Mouse (Mus musculus): ENCODE data around the gene Kng2. TPM values are rescaled to one million over a fixed set of nuclear protein-coding genes. Genes with fewer than 3 reads are reported as not detected.
"Not testable (repeated sequence)": the region's sequence is repeated elsewhere in the genome, so short reads cannot be mapped to it uniquely, and the experiment has no call there.

Kng2 gene
- polyA plus RNA-seq, 1 experiment from 2014 or later = not detected

DNA sequence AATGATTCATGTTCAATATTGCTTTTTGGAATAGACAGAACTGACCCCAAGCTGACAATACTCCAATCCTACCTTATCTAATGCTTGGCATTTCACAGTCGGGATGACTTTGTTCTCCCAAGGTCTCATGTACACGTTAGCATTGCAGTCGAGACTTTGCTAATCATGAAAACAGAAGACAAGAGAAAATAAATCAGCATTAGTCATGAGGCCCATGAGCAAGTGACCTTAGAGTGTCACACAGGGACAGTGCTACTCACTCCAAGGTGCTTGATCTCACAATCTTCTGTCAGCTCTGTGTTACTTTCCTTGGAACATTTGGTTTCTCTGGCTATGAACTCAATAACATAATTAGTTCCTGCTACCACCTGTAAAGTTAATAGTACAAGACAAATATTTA is 32.3 kb downstream of the Kng2 start:
- not testable (repeated sequence) for H3K4me1 ChIP-seq (ENCODE audit: control insufficient read depth, insufficient read depth, low read length); H3K9ac ChIP-seq (ENCODE audit: low read length); H3K9me3 ChIP-seq (ENCODE audit: control insufficient read depth, low read length); H3K27me3 ChIP-seq (ENCODE audit: control insufficient read depth, insufficient read depth, low read length); H3K36me3 ChIP-seq (ENCODE audit: control insufficient read depth, insufficient read depth, low read length); H3K4me2 ChIP-seq (ENCODE audit: low read depth, severe bottlenecking); DNase-seq (ENCODE audit: low spot score); H3K27ac ChIP-seq (replicated peaks; ENCODE audit: low read depth, low read length); ATAC-seq (ENCODE audit: insufficient number of reproducible peaks, low FRiP score, low TSS enrichment, low read depth); H3K4me3 ChIP-seq (ENCODE audit: low read depth, low read length)
- WGBS = 86% methylated on average over 3 of the region's 3 CpGs

DNA sequence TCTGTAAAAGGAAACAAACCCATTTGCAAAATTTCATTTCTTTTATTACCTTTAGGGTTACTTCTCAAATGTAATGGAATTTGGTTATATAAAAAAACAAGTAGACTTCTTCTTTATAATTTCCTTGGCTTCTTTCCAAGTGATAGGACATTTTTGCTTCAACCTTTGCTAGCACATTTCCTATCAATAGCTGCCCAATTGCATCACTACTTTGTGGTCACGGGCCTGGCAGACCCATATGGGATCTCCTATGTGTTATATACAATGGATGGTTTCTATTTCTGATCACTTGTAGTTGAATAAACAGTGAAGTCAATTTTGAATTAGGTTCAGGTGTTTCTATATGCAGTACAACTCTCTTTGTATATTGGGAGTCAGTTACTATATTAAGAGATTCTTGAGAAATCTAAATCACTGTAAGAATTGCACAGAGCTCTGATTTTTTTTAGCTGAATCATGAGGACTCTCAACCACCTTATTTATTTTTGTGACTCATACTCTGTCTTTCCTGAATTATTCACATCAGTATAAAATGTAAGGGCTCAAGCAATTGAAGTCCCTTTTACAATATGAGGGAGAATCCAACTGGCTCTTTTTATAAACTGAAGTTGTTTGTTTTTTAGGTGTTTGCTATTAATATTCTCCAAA is 61.8 kb downstream of the Kng2 start:
- Histone ChIP-seq H3K4me3 (ENCODE audit: low read depth, low read length) (no peak overlapping the region), H3K4me2 (ENCODE audit: low read depth, severe bottlenecking) (no peak overlapping the region), H3K9me3 (ENCODE audit: control insufficient read depth, low read length) (no peaks in the 10 kb centered on the region), H3K27me3 (ENCODE audit: control insufficient read depth, insufficient read depth, low read length) (no peaks in the 10 kb centered on the region), H3K9ac (ENCODE audit: low read length) (no peak overlapping the region), H3K27ac (replicated peaks; ENCODE audit: low read depth, low read length) (no peak overlapping the region), H3K36me3 (ENCODE audit: control insufficient read depth, insufficient read depth, low read length) (no peaks in the 10 kb centered on the region), H3K4me1 (ENCODE audit: control insufficient read depth, insufficient read depth, low read length) (no peaks in the 10 kb centered on the region)
- DNase-seq (ENCODE audit: low spot score) = no peak
- no peak for ATAC-seq (ENCODE audit: insufficient number of reproducible peaks, low FRiP score, low TSS enrichment, low read depth)
- WGBS = 76% methylated on average over 1 of the region's 1 CpGs

DNA sequence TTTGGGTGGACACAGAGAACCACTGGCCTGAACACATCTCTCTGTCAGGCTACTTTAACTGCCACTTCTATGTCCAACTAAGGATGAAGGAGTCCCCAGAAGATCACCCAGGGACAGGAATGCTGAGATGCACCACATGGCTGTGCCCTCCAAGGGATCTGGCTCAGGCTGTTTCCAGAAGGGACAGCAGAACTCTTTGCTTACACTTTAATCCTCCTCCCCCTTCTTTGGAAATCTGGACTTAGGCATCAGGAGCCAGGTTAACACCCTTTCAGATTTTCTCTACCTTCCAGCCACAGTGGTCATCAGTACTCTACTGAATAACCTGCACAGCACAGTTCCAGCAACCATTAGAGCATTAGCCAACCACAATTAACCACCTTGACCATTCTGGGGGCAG is 66.0 kb downstream of the Kng2 start:
- Histone ChIP-seq H3K4me2 (ENCODE audit: low read depth, severe bottlenecking) (no peak overlapping the region), H3K27me3 (ENCODE audit: control insufficient read depth, insufficient read depth, low read length) (no peaks in the 10 kb centered on the region), H3K4me3 (ENCODE audit: low read depth, low read length) (no peak overlapping the region), H3K27ac (replicated peaks; ENCODE audit: low read depth, low read length) (no peak overlapping the region), H3K9ac (ENCODE audit: low read length) (no peak overlapping the region), H3K36me3 (ENCODE audit: control insufficient read depth, insufficient read depth, low read length) (no peaks in the 10 kb centered on the region), H3K9me3 (ENCODE audit: control insufficient read depth, low read length) (no peaks in the 10 kb centered on the region), H3K4me1 (ENCODE audit: control insufficient read depth, insufficient read depth, low read length) (no peaks in the 10 kb centered on the region)
- DNase-seq (ENCODE audit: low spot score) (no peak), ATAC-seq (ENCODE audit: insufficient number of reproducible peaks, low FRiP score, low TSS enrichment, low read depth) (no peak)

DNA sequence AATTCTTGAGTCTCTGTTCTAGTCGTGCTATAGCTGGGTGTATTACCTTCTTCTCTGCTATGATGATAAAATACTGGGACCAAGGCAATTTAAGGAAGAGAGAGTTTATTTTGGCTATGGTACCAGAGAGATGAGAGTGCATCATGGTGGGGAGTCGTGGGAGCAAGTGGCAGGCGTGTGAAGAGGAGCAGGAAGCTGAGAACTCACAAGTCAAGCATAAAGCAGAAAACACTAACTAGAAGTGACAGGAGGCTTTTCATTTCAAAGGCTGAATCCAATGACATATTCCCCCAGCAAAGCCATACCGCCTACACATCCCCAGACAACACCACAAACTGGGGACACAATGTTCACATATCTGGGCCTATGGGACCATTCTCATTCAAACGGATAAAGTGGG is 67.0 kb downstream of the Kng2 start:
- DNase-seq (ENCODE audit: low spot score) (no peak), ATAC-seq (ENCODE audit: insufficient number of reproducible peaks, low FRiP score, low TSS enrichment, low read depth) (no peak)
- no peak overlapping the region for H3K27ac ChIP-seq (replicated peaks; ENCODE audit: low read depth, low read length)
- H3K9ac ChIP-seq (ENCODE audit: low read length) = no peak overlapping the region
- no peaks in the 10 kb centered on the region for H3K27me3 ChIP-seq (ENCODE audit: control insufficient read depth, insufficient read depth, low read length)
- H3K4me3 ChIP-seq (ENCODE audit: low read depth, low read length) = no peak overlapping the region
- H3K4me1 ChIP-seq (ENCODE audit: control insufficient read depth, insufficient read depth, low read length) = no peaks in the 10 kb centered on the region
- 86% methylated on average over 5 of the region's 5 CpGs for whole genome bisulfite sequencing
- no peaks in the 10 kb centered on the region for H3K9me3 ChIP-seq (ENCODE audit: control insufficient read depth, low read length)
- no peaks in the 10 kb centered on the region for H3K36me3 ChIP-seq (ENCODE audit: control insufficient read depth, insufficient read depth, low read length)
- no peak overlapping the region for H3K4me2 ChIP-seq (ENCODE audit: low read depth, severe bottlenecking)

DNA sequence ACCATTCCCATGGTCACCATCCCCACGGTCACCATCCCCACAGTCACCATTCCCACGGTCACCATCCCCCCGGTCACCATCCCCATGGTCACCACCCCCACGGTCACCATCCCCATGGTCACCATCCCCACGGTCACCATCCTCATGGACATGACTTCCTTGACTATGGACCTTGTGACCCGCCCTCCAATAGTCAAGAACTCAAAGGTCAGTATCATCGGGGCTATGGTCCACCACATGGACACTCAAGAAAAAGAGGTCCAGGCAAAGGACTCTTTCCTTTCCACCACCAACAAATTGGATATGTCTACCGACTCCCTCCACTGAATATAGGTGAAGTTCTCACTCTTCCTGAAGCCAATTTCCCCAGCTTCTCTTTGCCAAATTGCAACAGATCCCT is 68.2 kb downstream of the Kng2 start:
- H3K4me1 ChIP-seq (ENCODE audit: control insufficient read depth, insufficient read depth, low read length) = no peaks in the 10 kb centered on the region
- no peak overlapping the region for H3K9ac ChIP-seq (ENCODE audit: low read length)
- 91% methylated on average over 8 of the region's 8 CpGs for WGBS
- H3K4me3 ChIP-seq (ENCODE audit: low read depth, low read length) = no peak overlapping the region
- DNase-seq (ENCODE audit: low spot score) = no peak
- H3K27me3 ChIP-seq (ENCODE audit: control insufficient read depth, insufficient read depth, low read length) = no peaks in the 10 kb centered on the region
- no peak overlapping the region for H3K27ac ChIP-seq (replicated peaks; ENCODE audit: low read depth, low read length)
- ATAC-seq (ENCODE audit: insufficient number of reproducible peaks, low FRiP score, low TSS enrichment, low read depth) = no peak
- H3K4me2 ChIP-seq (ENCODE audit: low read depth, severe bottlenecking) = no peak overlapping the region
- H3K9me3 ChIP-seq (ENCODE audit: control insufficient read depth, low read length) = no peaks in the 10 kb centered on the region
- no peaks in the 10 kb centered on the region for H3K36me3 ChIP-seq (ENCODE audit: control insufficient read depth, insufficient read depth, low read length)

DNA sequence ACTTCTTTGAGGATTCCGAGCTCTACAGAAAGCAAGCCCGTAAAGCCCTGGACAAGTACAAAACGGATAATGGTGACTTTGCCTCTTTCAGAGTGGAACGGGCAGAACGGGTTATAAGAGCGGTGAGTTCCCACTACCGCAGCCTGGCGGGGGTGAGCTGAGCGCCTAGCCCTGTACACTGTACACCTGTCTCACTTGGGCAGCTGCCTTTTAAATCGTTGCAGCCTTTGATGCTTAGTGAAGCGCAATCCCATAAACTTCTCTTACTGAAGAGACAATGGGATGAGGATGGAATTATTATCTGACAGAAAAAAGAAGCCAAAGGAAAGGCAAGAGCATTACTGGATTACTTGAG is 73.2 kb downstream of the Kng2 start:
- Histone ChIP-seq H3K4me2 (ENCODE audit: low read depth, severe bottlenecking) (no peak overlapping the region), H3K4me1 (ENCODE audit: control insufficient read depth, insufficient read depth, low read length) (no peaks in the 10 kb centered on the region), H3K4me3 (ENCODE audit: low read depth, low read length) (no peak overlapping the region), H3K36me3 (ENCODE audit: control insufficient read depth, insufficient read depth, low read length) (no peaks in the 10 kb centered on the region), H3K27ac (replicated peaks; ENCODE audit: low read depth, low read length) (no peak overlapping the region), H3K9me3 (ENCODE audit: control insufficient read depth, low read length) (no peaks in the 10 kb centered on the region), H3K9ac (ENCODE audit: low read length) (no peak overlapping the region), H3K27me3 (ENCODE audit: control insufficient read depth, insufficient read depth, low read length) (no peaks in the 10 kb centered on the region)
- ATAC-seq (ENCODE audit: insufficient number of reproducible peaks, low FRiP score, low TSS enrichment, low read depth) = no peak
- DNase-seq (ENCODE audit: low spot score) = no peak
- 89% methylated on average over 11 of the region's 11 CpGs for WGBS

DNA sequence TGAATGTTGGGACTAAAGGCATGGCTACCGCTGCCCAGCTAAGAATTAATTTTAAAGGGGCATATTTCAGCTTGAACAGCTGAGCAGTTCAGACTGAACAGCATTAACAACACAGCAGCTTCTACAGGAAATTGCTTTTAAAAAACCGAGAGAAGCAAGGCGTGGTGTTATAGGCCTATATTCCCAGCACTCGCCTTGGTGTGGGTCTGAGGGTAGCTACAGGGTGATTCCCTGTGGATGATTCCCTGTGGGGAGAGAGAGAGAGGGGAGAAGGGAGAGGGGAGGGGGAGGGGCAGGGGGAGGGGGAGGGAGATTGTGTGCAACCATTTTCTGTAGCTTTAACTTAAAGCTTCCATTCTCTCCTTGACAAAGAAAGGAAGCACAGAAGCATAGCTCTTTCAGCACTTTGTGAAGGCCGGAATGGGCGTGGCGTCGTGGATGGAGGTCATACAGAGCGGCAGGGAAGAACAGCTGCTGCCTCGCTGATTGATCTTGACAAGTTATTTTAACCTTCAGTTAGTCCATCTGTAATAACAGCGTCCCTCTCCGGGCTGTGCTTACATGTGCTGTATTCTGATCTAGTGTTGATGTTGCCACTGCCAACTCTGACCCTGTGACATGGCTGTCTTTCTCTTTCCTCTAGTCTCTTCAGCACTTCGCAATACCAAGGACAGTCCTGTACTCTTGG is 73.7 kb downstream of the Kng2 start:
- DNase-seq (ENCODE audit: low spot score) = no peak
- no peak overlapping the region for H3K4me3 ChIP-seq (ENCODE audit: low read depth, low read length)
- no peaks in the 10 kb centered on the region for H3K9me3 ChIP-seq (ENCODE audit: control insufficient read depth, low read length)
- no peak for ATAC-seq (ENCODE audit: insufficient number of reproducible peaks, low FRiP score, low TSS enrichment, low read depth)
- no peaks in the 10 kb centered on the region for H3K27me3 ChIP-seq (ENCODE audit: control insufficient read depth, insufficient read depth, low read length)
- H3K27ac ChIP-seq (replicated peaks; ENCODE audit: low read depth, low read length) = no peak overlapping the region
- H3K4me2 ChIP-seq (ENCODE audit: low read depth, severe bottlenecking) = no peak overlapping the region
- H3K9ac ChIP-seq (ENCODE audit: low read length) = no peak overlapping the region
- H3K4me1 ChIP-seq (ENCODE audit: control insufficient read depth, insufficient read depth, low read length) = no peaks in the 10 kb centered on the region
- no peaks in the 10 kb centered on the region for H3K36me3 ChIP-seq (ENCODE audit: control insufficient read depth, insufficient read depth, low read length)
- WGBS = 77% methylated on average over 13 of the region's 13 CpGs

DNA sequence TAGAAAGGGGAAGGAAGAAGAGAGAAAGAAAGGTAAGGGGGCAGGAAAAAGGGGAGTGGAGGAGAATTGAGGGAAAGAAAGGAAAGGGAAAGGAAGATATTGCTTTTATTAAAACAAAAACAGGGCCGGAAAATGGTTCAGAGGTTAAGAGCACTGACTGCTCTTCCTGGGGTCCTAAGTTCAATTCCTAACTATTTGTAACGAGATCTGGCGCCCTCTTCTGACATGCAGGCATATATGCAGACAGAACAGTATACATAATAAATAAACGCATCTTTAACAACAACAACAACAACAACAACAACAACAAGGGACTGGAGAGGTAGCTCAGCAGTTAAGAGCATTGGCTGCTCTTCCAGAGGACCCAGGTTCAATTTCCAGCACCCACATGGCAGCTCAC is 76.2 kb downstream of the Kng2 start:
- no peaks in the 10 kb centered on the region for H3K4me1 ChIP-seq (ENCODE audit: control insufficient read depth, insufficient read depth, low read length)
- H3K27ac ChIP-seq (replicated peaks; ENCODE audit: low read depth, low read length) = no peak overlapping the region
- no peak for ATAC-seq (ENCODE audit: insufficient number of reproducible peaks, low FRiP score, low TSS enrichment, low read depth)
- no peak overlapping the region for H3K4me3 ChIP-seq (ENCODE audit: low read depth, low read length)
- H3K9ac ChIP-seq (ENCODE audit: low read length) = no peak overlapping the region
- H3K36me3 ChIP-seq (ENCODE audit: control insufficient read depth, insufficient read depth, low read length) = no peaks in the 10 kb centered on the region
- no peak for DNase-seq (ENCODE audit: low spot score)
- no peaks in the 10 kb centered on the region for H3K27me3 ChIP-seq (ENCODE audit: control insufficient read depth, insufficient read depth, low read length)
- no peaks in the 10 kb centered on the region for H3K9me3 ChIP-seq (ENCODE audit: control insufficient read depth, low read length)
- no peak overlapping the region for H3K4me2 ChIP-seq (ENCODE audit: low read depth, severe bottlenecking)
- WGBS = 29% methylated on average over 4 of the region's 4 CpGs

Data from limb, embryonic 11.5 days (tissue).